Mouse (Mus musculus) common myeloid progenitor, adult 5-6 weeks (primary cell): ENCODE measurements around the gene Csrnp3. TPM values are rescaled to one million over a fixed set of nuclear protein-coding genes. Genes with fewer than 3 reads are reported as not detected.
"Not testable (repeated sequence)": the region's sequence is repeated elsewhere in the genome, so short reads cannot be mapped to it uniquely, and the experiment has no call there.

Source experiments
- ATAC-seq: replicated peaks from 2 replicates; pipeline ENCODE4 v1.8.0; 2016; ENCODE audit warnings: low read depth, mild to moderate bottlenecking, moderate TSS enrichment, inconsistent platforms; ENCODE audit not compliant: poor library complexity, severe bottlenecking
- total RNA-seq: library from RNA; stranded (forward); fragments of 200-1000, 187-1606 nt; gene quantifications from 2 replicates; pipeline ENCODE4 v1.2.3, GENCODE M21; 2017

Gene Csrnp3
- not detected in 2 replicates for total RNA-seq

- no peak for ATAC-seq
Observed at GRCm38 (mm10) chr2:65845551-65845950, at the start of gene Csrnp3. Gene Csrnp3, plus strand, starts transcription at chr2:65845767.

GRCm38 (mm10) chr2:65801054-65801709, 44.4 kb upstream of the Csrnp3 start:
- peak; percentile 90 for ATAC-seq

- ATAC-seq, result no peak
Observed at GRCm38 (mm10) chr2:65806556-65806955, 39.0 kb upstream of the Csrnp3 start.

DNA sequence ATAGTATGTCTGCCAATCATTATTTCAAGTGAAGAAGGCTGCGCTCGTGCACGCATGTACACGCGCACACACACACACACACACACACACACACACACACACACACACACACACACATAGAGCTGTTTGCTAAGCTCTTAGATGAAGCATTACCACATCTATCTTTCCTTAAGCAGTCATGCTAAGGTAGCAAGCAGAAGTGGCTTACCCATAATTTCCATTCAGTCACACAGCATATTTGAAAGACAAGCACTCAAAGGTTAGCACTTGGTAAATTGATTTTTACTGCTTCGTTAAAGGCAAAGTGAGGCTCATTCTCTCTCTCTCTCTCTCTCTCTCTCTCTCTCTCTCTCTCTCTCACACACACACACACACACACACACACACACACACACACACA, 34.4 kb upstream of the Csrnp3 start:
- not testable (repeated sequence) for ATAC-seq

GRCm38 (mm10) chr2:65818080-65818796, 27.3 kb upstream of the Csrnp3 start:
- ATAC-seq, result peak; percentile 92

DNA sequence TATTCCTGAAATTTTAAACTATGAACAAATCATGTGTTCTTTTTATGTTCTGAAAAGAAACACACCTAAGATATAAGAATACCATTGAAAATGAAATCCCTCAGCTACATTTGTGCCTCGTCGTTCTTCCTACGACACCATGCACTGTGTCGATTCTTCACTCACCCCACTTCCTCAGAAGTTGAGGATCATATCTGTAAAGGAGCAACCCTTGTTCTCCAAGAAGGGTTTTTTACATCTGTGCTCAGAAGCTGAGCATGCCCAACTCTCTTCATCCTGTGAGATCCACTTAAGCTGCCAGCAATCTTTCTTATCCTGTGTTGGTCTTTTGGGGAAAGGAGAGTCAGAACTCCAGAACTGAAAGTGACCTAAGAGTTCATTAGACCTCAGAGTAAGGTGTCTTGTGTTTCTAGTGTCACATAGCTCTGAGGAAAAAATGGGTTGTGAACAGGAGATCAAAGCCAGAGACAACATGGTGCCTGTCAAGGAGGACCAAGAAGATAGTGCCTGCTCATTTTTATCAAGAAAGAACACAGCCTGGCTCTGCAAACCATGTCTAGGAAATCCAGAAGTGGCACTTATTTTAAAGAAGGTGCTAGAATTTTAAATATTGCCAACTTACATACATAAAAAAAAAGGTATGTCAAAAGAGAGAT, 25.3 kb upstream of the Csrnp3 start:
- ATAC-seq, result no peak

DNA sequence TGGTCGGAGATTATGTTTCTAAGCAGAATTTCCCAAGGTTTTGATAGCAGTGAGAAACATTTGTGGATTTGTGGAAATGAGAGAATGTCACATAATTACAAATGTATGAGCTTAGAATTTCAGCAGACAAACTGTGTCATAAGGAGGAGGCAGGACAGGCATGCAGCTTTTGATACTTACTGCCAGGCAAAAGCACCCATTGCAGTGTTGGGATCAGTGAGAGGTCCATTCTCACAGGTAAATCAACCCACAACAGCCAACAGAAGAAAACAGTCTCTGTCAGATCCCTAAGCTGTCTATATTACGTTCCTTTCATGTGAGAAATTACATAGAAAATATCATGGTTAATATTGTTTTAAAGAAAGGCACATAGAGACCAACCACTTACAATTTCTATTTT, 19.3 kb upstream of the Csrnp3 start:
- no peak for ATAC-seq

GRCm38 (mm10) chr2:65826801-65827200, 18.8 kb upstream of the Csrnp3 start:
- no peak for ATAC-seq

GRCm38 (mm10) chr2:65828699-65829098, 16.9 kb upstream of the Csrnp3 start:
- no peak for ATAC-seq

GRCm38 (mm10) chr2:65832738-65833395, 12.7 kb upstream of the Csrnp3 start:
- no peak for ATAC-seq

DNA sequence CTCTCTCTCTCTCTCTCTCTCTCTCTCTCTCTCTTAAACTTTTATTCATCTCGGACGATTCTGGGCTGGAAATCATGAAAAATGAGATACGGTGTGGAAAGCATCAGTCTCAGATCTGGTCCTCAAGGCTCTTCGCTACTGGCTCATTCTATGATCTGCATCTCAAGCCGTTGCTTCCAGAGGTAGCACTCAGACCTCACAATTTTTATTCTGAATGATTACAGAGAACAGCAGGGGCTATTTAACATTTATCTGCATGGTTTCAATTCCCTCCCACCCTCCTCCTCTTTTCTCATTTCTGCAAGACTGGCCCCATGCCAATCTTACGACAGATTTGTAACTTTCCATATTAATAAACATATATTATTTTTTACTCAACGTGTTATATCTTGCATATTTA, 12.1 kb upstream of the Csrnp3 start:
- ATAC-seq, result no peak

DNA sequence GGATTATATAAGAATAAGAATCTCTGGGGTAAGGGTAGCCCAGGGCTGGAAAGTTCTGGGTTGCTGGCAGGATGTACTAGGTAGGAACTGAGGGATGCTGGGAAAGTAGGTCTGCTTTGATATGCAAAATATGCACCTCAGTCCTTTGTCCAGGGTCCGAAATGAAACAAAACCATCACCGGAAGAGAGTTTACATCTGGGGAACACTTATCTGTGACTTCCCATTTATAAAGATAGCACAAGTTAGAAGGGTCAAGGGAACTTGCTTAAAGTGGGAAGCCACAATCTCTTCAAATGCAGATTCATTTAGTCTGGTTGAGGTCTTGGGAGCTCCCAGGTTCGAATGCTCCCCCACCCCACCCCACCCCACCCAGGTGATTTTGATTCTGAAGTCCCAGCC, 4.0 kb upstream of the Csrnp3 start:
- ATAC-seq, result no peak

- no peak for ATAC-seq
Observed at GRCm38 (mm10) chr2:65842356-65842755, 3.2 kb upstream of the Csrnp3 start.

DNA sequence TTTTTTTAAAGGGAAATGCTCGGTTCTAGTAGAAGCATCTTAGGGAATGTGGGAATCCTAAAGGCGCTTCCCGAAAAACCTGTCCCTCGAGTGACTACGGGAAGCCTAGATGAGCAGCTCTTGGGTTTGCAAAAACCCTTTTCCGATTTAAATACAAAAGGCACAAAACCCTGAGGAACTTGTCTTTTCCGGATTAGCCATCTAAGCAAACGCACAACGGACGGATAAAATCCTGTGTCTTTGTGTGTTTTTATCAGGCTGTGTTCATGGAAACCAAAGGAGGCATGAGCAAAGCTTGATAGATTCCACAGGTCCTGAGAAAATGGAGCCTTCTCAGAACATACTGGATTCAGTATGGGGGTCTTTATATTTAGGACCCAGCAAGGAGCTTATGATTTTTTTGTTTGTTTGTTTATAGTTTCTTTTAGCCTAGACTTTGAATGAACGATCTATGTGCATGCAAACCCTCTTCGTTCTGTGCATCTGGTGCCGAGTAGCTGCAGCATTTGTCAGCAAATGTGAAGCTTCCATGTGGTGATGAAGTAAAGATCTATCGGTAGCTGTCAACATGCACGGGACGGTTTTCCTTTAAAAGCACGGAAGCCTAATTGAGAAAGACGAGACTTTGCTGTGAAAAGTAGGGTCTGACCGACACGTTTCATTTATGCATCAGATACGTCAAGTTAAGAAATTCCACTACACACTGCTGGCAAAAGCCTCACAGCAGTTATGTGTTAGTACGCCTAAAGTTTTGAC, 611 bp downstream of the Csrnp3 start:
- ATAC-seq, result no peak

GRCm38 (mm10) chr2:65847463-65848110, 2.0 kb downstream of the Csrnp3 start:
- no peak for ATAC-seq

DNA sequence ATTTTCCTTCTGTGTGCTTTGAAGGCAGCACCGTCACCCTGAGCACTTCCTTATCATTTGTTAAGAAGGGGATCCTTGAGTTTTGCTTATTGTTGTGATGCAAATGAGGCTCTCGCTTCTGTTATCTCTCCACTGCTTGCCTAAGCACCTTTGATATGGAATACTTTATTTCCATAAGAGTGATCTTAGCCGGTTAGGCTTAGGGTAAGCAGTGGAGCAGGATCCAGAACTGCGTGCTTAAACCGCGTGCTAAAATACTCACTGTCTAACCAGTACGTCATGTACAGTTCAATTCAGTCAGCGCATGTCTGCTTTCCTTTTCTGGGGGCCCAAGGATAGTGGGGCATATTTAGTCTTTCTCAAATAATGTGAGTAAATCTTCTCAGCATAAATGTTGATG, 3.1 kb downstream of the Csrnp3 start:
- no peak for ATAC-seq

DNA sequence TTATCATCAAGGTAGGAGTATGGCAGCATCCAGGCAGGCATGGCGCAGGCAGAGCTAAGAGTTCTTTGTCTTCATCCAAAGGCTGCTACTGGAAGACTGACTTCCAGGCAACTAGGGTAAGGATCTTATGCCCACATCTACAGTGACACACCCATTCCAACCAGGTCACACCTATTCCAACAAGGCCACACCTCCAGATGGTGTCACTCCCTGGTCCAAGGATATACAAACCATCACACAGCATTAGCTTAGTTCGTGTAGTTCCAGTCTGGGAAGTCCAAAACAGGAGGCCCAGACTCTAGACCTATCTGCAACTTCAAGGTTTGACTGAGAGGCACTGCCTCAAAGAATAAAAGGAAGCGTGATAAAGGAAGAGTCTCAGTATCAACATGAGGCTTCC, 4.7 kb downstream of the Csrnp3 start:
- not testable (repeated sequence) for ATAC-seq

GRCm38 (mm10) chr2:65856791-65857190, 11.2 kb downstream of the Csrnp3 start:
- no peak for ATAC-seq
